Mouse (Mus musculus) frontal cortex, postnatal 36 days (tissue): ENCODE results near the gene Slc44a3.

Experiments used
- DNase-seq, 2 experiments: peaks; one replicate each; pipeline ENCODE4 v3.0.0; 2022; ENCODE audit warnings: low spot score in 2 of 2

Gene Slc44a3

DNA sequence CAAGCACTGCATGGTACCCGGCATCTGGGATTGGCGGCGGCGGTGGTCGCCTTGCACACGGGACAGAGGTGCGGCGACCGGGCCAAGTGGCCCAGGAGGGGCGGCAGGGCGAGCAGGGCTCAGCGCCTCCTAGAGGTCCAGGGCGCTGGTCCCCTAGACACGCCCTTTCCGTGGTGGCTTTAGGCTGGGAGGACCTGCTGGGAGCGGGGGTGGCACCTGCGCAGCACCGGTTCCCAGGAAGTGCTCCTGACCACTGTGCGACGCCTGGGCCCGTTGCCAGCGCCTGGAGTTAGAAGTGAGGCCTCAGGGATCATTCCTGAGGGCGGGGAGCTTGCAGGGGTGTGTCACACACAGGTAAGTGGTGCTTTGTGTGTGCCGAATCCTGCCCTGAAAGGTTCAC, at the start of gene Slc44a3:
Gene Slc44a3 (minus strand): TSS at position 229 of the 400 bp plus-strand sequence.
- DNase-seq = no peak

DNA sequence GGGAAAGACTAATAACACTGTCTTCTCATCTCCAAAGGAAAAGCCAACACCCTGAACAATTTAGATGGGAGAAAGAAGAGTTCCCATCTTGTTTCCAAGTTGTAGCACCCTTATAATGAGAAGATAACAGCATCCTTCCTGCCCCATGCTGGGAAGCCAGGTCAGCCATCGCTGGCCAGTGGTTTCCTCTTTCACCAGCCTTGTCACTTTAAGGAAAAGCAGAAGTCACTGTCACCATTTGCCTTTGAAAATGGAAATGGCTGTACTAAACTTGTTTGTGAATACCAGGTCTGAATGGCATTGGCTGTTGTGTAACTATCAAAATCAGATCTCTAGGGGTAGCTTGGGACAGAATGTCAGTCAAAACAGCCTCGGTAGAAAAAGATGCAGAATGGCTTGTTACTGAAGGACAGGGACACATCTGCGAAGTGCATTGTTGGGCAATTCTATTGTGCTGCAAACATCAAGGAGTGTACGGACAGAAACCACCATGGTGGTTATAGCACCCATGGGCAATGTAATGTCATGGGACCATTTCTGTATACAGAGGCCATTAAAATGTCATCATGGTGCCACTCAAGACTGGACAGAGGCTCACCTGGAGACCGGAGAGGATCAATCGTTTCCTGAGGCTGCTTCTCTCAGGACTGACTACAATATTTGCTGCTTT, 47.8 kb upstream of the Slc44a3 start:
- no peak for DNase-seq

DNA sequence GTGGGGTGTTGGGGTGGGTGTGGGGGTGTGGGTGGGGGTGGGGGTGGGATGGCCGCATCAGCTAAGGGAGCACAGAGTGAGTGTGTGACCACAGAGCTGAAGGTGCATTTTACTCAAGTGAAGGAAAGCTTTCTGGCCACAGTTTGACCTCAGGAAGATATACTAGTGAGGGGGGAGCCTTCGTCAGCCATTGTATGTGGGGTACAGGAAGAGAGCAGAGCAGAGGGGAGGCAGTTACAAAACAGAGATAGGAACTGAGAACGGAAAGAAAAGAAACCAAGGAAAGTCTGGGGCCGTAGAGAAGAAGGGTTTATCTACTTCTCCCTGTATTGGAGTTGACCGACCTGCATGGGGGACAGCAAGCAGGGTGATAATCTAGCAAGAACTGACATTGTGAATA, 47.2 kb upstream of the Slc44a3 start:
- DNase-seq = no peak

GRCm38 (mm10) chr3:121578706-121579105, 46.5 kb upstream of the Slc44a3 start:
- no peak for DNase-seq

GRCm38 (mm10) chr3:121577641-121578040, 45.4 kb upstream of the Slc44a3 start:
- DNase-seq = no peak

DNA sequence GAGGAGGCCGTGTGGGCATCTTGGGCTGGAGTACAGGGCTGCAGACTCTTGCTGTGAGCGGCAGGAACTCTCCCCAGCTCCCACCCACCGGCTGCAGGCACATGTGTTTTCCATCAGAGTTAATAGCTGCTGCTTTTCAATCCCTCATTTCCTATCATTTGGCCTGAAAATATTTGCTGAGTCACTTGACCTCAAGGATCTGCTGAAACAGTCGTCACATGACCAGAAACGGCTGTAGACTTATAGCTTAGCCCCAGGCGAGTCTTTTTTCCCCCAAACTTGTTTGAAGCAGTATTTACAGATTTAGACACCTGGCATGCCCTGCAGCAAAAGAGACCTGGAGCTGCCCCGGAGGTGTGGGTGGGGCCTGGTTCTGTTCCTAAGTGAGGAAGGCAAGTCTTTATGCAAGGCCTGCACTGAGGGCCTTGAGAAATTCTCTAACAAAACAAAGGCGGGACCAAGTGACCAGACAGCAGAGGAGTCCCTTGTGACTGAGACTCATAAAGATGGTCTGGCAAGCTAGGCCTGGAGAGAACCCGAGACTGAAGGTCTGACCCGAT, 44.9 kb upstream of the Slc44a3 start:
- no peak for DNase-seq

- DNase-seq = no peak
Observed at GRCm38 (mm10) chr3:121576367-121576766, 44.2 kb upstream of the Slc44a3 start.

DNA sequence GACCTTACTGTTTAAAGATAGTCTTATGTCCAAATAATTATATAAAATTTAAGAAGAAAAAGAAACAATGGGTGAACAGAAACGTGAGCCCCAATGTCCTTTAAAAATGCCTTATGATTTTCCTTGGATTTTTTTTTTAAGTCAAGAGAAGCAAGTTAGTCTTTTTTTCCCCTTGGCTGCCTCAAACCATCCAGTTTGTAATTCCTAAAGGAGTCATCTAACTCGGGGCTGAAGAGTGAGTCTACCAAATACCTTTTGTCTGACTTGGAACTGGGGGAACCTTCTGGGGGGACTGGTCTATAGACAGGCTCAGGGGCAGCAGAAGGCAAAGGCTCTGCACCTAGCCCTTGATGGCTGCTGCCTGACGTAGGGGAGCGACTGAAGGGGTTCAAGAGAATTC, 42.2 kb upstream of the Slc44a3 start:
- DNase-seq = no peak

DNA sequence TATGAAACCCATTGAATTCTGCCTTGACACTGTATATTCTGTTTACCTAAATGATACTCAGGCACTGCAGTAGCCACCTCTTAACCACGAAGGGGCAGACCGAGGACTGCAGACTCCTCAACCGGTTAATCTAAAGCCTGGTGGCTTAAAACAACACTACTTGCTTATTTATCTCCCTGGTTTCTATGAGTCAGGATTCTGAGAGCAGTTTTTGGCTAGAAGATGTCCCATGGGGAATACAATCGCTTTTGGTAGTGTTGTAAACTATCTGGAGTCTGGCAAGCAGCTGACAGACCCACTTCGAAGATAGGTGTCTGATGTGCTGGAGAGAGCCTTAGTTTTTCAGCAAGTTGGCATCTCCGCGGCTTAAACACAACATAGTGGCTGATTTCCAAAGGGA, 41.7 kb upstream of the Slc44a3 start:
- no peak for DNase-seq

DNA sequence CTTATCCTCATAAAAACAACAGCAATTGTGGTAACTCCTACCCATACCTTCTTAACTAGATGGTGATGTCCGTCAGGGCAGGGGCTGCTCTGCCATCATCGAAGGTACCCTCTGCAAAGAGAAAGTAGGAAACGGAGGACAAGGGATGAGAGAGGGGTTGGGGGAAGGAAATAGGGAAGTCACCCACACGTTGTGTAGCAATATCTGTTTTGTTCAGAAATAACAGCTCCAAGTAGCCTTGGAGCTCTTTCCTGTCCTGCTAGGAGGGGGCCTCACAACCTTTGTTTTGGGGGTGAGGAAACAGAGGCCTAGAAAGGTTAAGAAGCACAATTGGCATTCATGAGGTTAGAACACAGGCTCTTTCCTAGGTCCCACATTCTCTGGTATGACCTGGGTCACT, 39.3 kb upstream of the Slc44a3 start:
- DNase-seq = no peak

GRCm38 (mm10) chr3:121570623-121571022, 38.4 kb upstream of the Slc44a3 start:
- DNase-seq = no peak

DNA sequence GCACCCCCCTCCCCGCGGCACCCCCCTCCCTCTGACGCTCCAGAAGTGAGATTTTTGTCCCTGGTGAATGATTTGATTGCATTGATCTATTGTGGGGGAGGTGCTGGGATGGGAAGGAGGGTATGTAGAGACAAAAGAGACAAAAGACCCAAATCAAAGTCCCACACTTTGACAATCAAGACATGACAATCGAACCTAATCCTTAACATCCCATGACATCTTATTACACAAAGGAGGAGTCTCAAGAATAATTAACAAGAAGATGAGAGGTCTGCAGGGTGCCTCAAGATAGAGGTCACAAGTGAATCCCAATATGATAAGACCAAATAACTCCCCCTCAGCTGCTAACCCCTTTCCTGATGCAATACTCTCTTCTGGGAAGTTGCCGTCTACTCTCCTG, 37.6 kb upstream of the Slc44a3 start:
- no peak for DNase-seq

GRCm38 (mm10) chr3:121569004-121569403, 36.8 kb upstream of the Slc44a3 start:
- no peak for DNase-seq

DNA sequence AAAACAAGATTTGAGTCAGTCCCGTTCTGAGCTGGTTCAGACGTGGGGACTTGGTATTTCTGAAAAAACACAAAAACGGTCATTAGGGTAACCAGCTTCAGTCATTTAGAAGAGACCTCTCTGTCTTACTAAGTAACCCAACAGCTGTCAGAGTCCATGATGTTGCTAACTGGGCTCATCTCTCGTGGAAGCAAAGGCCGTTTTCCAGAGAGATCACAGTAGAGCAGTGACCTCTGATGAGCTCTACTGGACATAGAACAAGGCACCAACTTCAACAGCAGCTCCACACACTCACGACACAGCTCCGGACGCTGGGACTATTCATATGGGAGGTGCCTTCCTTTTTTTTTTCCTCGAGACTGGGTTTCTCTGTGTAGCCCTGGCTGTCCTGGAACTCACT, 35.7 kb upstream of the Slc44a3 start:
- DNase-seq = no peak

- DNase-seq = no peak
Observed at GRCm38 (mm10) chr3:121567337-121567900, 35.2 kb upstream of the Slc44a3 start.

GRCm38 (mm10) chr3:121566901-121567300, 34.7 kb upstream of the Slc44a3 start:
- no peak for DNase-seq

GRCm38 (mm10) chr3:121561803-121562202, 29.6 kb upstream of the Slc44a3 start:
- no peak for DNase-seq

DNA sequence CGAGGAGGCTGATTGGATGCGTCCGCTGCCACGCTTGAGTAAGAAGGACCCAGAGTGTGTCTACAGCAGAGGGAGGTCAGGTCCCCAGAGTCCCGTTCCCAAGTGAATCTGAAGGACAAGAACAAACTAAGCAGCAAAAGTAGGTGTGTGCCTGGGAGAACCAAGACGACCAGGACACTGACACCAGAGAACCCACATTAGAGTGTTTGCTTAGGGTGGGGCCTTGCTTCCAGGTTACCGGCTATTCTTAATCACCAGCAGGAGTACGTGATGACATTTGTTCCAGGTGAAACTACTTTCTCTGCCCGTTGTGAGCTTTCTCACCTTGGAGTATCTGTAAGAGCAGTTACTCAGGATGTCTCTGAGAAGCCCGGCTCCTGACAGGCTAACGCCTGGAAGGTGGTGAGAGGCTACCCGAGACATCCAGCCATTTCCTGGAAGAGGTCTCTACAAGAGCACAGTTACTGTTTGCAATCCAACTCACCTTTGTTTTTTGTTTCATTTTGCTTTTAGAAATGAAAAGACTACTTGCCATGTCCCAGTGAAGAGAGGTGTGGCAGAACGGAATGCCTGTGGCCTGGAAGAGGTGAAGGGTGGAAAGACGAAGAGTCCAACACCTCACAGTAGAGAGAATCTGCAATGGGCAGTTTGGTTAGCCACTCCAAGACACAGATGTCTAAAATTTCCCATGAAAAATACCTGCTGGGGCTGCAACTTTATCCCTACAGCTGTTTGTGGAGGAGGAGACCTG, 28.1 kb upstream of the Slc44a3 start:
- no peak for DNase-seq

DNA sequence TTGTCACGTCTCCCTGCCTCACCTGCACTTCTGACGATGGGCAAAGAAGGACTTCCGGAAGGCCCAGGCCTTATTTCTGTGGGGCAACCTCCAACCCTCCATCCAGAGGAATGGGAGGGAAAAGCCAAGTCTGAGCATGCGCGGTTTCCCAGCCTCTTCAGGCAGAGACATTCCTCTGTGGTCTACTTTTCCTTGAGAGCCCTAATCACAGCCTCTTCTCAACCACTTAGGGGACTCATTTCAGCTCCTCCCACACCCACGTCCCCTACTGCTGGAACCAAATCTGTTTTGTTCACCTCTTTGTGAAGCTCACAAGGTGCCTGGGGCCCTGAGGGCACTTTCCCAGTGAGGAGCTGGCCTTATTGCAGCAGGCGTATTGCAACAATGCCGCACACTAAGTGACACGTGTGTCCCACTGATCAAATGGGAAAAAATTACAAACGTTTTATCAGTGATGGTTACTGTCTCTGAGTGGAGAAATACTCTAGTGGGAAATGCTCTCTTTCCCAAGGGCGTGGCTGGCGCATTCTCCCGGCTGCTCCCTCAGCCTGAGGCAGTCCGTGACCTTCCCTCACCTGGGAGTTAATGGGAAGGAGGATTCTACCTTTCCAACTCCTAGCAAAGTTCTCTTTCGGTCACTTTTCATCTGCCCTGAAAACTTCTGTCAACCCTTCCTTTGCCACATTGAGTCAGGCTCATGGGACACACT, 27.4 kb upstream of the Slc44a3 start:
- no peak for DNase-seq

DNA sequence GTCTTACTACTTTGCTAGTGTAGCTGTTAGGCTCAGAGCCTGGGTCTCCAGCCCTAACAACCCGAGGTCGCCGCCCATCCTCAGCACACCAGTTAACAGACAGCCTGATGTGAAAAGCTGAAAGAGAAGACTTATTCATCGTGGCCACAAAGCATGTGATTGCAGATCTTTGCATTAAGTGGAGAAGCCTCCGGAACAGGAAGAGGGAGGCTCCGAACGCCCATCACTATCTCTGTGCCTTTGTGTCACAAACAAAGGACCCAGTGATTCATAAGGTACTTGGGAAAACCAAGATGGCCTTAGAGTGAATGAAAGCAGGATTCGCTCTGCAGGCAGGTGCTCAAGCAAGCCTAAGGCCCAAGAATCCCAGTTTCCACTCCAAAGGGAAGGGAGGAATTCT, 26.7 kb upstream of the Slc44a3 start:
- no peak for DNase-seq

DNA sequence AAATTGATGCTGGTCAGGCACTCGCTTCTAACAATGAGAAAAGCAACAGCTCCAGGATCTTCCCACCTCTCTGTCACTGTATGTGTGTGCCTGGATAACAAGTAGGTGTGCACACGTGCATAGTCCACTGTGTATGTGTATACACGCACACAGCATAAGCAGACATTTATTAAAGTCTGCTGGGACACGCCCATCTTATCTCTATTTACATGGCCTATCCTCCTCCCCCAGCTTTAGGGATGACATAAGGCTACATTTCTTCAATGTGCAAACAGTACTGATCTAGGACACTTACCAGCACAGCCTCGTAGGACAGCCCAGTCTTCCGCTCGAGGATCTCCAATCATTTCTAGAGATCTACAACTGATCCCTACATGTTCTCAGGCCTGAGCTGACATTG, 24.1 kb upstream of the Slc44a3 start:
- no peak for DNase-seq

- no peak for DNase-seq
Observed at GRCm38 (mm10) chr3:121553294-121553693, 21.1 kb upstream of the Slc44a3 start.
